Comparison of ENCODE assay signal across 10 mouse cellular contexts in genomic region chr1:191394126-191394525, GRCm38 (mm10). TPM values are rescaled to one million over a fixed set of nuclear protein-coding genes. Genes with fewer than 3 reads are reported as not detected.
DNase-seq lines count a peak whose midpoint lies in the region; ATAC-seq and TF ChIP-seq lines count a peak whose summit lies in the region.
"Had no signal": no experiment of that assay in that cellular context is flagged by ENCODE, and none has a peak within 500 bp of the region (broad histone marks: within the 10 kb centered on the region; RNA-seq: fewer than 3 reads in every experiment).

No protein-coding gene starts in this region.

- H3K4me2 ChIP-seq in forebrain, embryonic 12.5 days = 0 out of 2 replicates have a peak overlapping the region, but pooled peaks have one; percentile 8
- no peak overlapping the region; the same call in 1 of the 2 replicates for H3K4me2 ChIP-seq in forebrain, embryonic 13.5 days
- 0 out of 2 replicates have a peak overlapping the region, but pooled peaks have one; percentile 53 for H3K4me2 ChIP-seq in midbrain, postnatal 0 days (ENCODE audit: low read depth, low read length, poor library complexity, severe bottlenecking)
- no peak overlapping the region for H3K4me2 ChIP-seq in midbrain, embryonic 16.5 days (ENCODE audit: low read length)
- peak overlapping the region; percentile 30 for H3K4me2 ChIP-seq in limb, embryonic 13.5 days (replicated peaks)
- H3K4me2 ChIP-seq in stomach, embryonic 16.5 days (ENCODE audit: low read depth, low read length) = peak overlapping the region; percentile 62

- peaks cover 14% of the 10 kb centered on the region; the same call in 1 of the 2 replicates for H3K4me1 ChIP-seq in forebrain, embryonic 12.5 days
- peaks cover 20% of the 10 kb centered on the region for H3K4me1 ChIP-seq in forebrain, embryonic 13.5 days
- no peaks in the 10 kb centered on the region for H3K4me1 ChIP-seq in midbrain, postnatal 0 days (ENCODE audit: insufficient read depth, low read length)
- peaks cover 3% of the 10 kb centered on the region for H3K4me1 ChIP-seq in midbrain, embryonic 16.5 days (ENCODE audit: control insufficient read depth, insufficient read depth, low read length)
- peaks cover 18% of the 10 kb centered on the region; the same call in 1 of the 2 replicates for H3K4me1 ChIP-seq in limb, embryonic 13.5 days
- peaks cover 14% of the 10 kb centered on the region for H3K4me1 ChIP-seq in stomach, embryonic 16.5 days (ENCODE audit: control insufficient read depth, insufficient read depth, low read length)

- H3K27ac ChIP-seq in forebrain, embryonic 12.5 days = no peak overlapping the region
- no peak overlapping the region for H3K27ac ChIP-seq in forebrain, embryonic 13.5 days
- H3K27ac ChIP-seq in midbrain, postnatal 0 days (ENCODE audit: low read depth, low read length) = no peak overlapping the region
- no peak overlapping the region for H3K27ac ChIP-seq in midbrain, embryonic 16.5 days (ENCODE audit: low read length)
- H3K27ac ChIP-seq in limb, embryonic 13.5 days = no peak overlapping the region
- no peak overlapping the region for H3K27ac ChIP-seq in stomach, embryonic 16.5 days (ENCODE audit: low read length)

- no peaks in the 10 kb centered on the region for H3K27me3 ChIP-seq in forebrain, embryonic 12.5 days
- peaks cover 3% of the 10 kb centered on the region; the same call in 1 of the 2 replicates for H3K27me3 ChIP-seq in forebrain, embryonic 13.5 days
- no peaks in the 10 kb centered on the region for H3K27me3 ChIP-seq in midbrain, postnatal 0 days (ENCODE audit: insufficient read depth, low read length)
- peaks cover 3% of the 10 kb centered on the region; the same call in 1 of the 2 replicates for H3K27me3 ChIP-seq in midbrain, embryonic 16.5 days (ENCODE audit: control insufficient read depth, insufficient read depth, low read depth, low read length)
- no peaks in the 10 kb centered on the region for H3K27me3 ChIP-seq in limb, embryonic 13.5 days
- H3K27me3 ChIP-seq in stomach, embryonic 16.5 days (ENCODE audit: control insufficient read depth, insufficient read depth, low read length) = no peaks in the 10 kb centered on the region

- TF ChIP-seq CTCF in midbrain, postnatal 0 days (IDR thresholded peaks at IDR 0.05) = no peak

- no peak overlapping the region for H3K9ac ChIP-seq in forebrain, embryonic 12.5 days
- H3K9ac ChIP-seq in forebrain, embryonic 13.5 days = no peak overlapping the region
- H3K9ac ChIP-seq in midbrain, postnatal 0 days (replicated peaks; ENCODE audit: low read length, poor library complexity, severe bottlenecking) = no peak overlapping the region
- no peak overlapping the region for H3K9ac ChIP-seq in midbrain, embryonic 16.5 days (ENCODE audit: low read depth, low read length)
- H3K9ac ChIP-seq in limb, embryonic 13.5 days = no peak overlapping the region
- H3K9ac ChIP-seq in stomach, embryonic 16.5 days (ENCODE audit: low read length) = 0 out of 2 replicates have a peak overlapping the region, but pooled peaks have one; percentile 1

- H3K9me3 ChIP-seq in forebrain, embryonic 12.5 days = no peaks in the 10 kb centered on the region
- no peaks in the 10 kb centered on the region for H3K9me3 ChIP-seq in forebrain, embryonic 13.5 days (replicated peaks)
- no peaks in the 10 kb centered on the region for H3K9me3 ChIP-seq in midbrain, postnatal 0 days (ENCODE audit: low read length)
- no peaks in the 10 kb centered on the region for H3K9me3 ChIP-seq in midbrain, embryonic 16.5 days (replicated peaks; ENCODE audit: control insufficient read depth, low read length, poor library complexity, severe bottlenecking)
- H3K9me3 ChIP-seq in limb, embryonic 13.5 days = no peaks in the 10 kb centered on the region
- no peaks in the 10 kb centered on the region for H3K9me3 ChIP-seq in stomach, embryonic 16.5 days (replicated peaks; ENCODE audit: control insufficient read depth, low read length)

- DNase-seq in midbrain, postnatal 0 days (ENCODE audit: low spot score) = no peak
- no peak for DNase-seq in adrenal gland, postnatal 36 days
- no peak for DNase-seq in adrenal gland, postnatal 25 days
- DNase-seq: cerebellum, adult 11 months; retina, postnatal 1 day had no signal

- H3K4me3 ChIP-seq in forebrain, embryonic 12.5 days (replicated peaks) = no peak overlapping the region
- no peak overlapping the region for H3K4me3 ChIP-seq in forebrain, embryonic 13.5 days
- no peak overlapping the region for H3K4me3 ChIP-seq in midbrain, postnatal 0 days (ENCODE audit: low read depth, low read length)
- H3K4me3 ChIP-seq in midbrain, embryonic 16.5 days (ENCODE audit: low read depth, low read length) = no peak overlapping the region
- H3K4me3 ChIP-seq in limb, embryonic 13.5 days = no peak overlapping the region
- H3K4me3 ChIP-seq in stomach, embryonic 16.5 days (replicated peaks; ENCODE audit: low read length) = peak overlapping the region; percentile 25

- no peak for ATAC-seq in forebrain, embryonic 12.5 days (ENCODE audit: low FRiP score)
- ATAC-seq in forebrain, embryonic 13.5 days = no peak
- no peak for ATAC-seq in midbrain, postnatal 0 days (ENCODE audit: low FRiP score)
- ATAC-seq in midbrain, embryonic 16.5 days = no peak
- no peak for ATAC-seq in limb, embryonic 13.5 days (ENCODE audit: low FRiP score, low read depth)
- no peak for ATAC-seq in stomach, embryonic 16.5 days (ENCODE audit: insufficient read depth, low FRiP score)

- WGBS in forebrain, embryonic 12.5 days = 84% methylated on average over 2 of the region's 2 CpGs
- WGBS in forebrain, embryonic 13.5 days = 72% methylated on average over 2 of the region's 2 CpGs
- WGBS in midbrain, postnatal 0 days = 68% methylated on average over 2 of the region's 2 CpGs
- 68% methylated on average over 2 of the region's 2 CpGs for WGBS in midbrain, embryonic 16.5 days
- WGBS in limb, embryonic 13.5 days = 56% methylated on average over 2 of the region's 2 CpGs
- 48% methylated on average over 2 of the region's 2 CpGs for WGBS in stomach, embryonic 16.5 days

- no peaks in the 10 kb centered on the region for H3K36me3 ChIP-seq in forebrain, embryonic 12.5 days (replicated peaks)
- H3K36me3 ChIP-seq in forebrain, embryonic 13.5 days (ENCODE audit: poor library complexity, severe bottlenecking) = no peaks in the 10 kb centered on the region
- H3K36me3 ChIP-seq in midbrain, postnatal 0 days (ENCODE audit: insufficient read depth, low read length) = no peaks in the 10 kb centered on the region
- H3K36me3 ChIP-seq in midbrain, embryonic 16.5 days (ENCODE audit: control insufficient read depth, insufficient read depth, low read length) = no peaks in the 10 kb centered on the region
- no peaks in the 10 kb centered on the region for H3K36me3 ChIP-seq in limb, embryonic 13.5 days
- no peaks in the 10 kb centered on the region for H3K36me3 ChIP-seq in stomach, embryonic 16.5 days (ENCODE audit: control insufficient read depth, insufficient read depth, low read length)

RNA-seq across cellular contexts. Expression of gene Ppp2r5a, which starts 8.9 kb away (rescaled TPM):
- 9.0 and 12.2 TPM in 2 replicates for polyA plus RNA-seq in forebrain, embryonic 12.5 days (2016; fragmentation: Nextera tagmentation; extraction: Ambion mirVana)
- 6.5 and 7.4 TPM in 2 replicates for polyA plus RNA-seq in forebrain, embryonic 13.5 days (2015; fragmentation: Nextera tagmentation; extraction: Ambion mirVana)
- total RNA-seq in midbrain, postnatal 0 days (2014; rRNA removed) = 39.1 and 63.2 TPM in 2 replicates
- polyA plus RNA-seq in midbrain, postnatal 0 days (2015; fragmentation: Nextera tagmentation; extraction: Ambion mirVana) = 9.8 and 10.6 TPM in 2 replicates
- 6.5 and 6.6 TPM in 2 replicates for polyA plus RNA-seq in midbrain, embryonic 16.5 days (2015; fragmentation: Nextera tagmentation; extraction: Ambion mirVana)
- polyA plus RNA-seq in limb, embryonic 13.5 days (2015; fragmentation: Nextera tagmentation; extraction: Ambion mirVana) = 11.8 and 12.4 TPM in 2 replicates
- polyA plus RNA-seq in stomach, embryonic 16.5 days (2015; fragmentation: Nextera tagmentation; extraction: Ambion mirVana) = 13.9 and 14.7 TPM in 2 replicates
- 100 to 1,000 TPM; 192 to 197 TPM for total RNA-seq in adrenal gland, postnatal 36 days (2021)
- total RNA-seq in adrenal gland, postnatal 25 days (2021) = 162 and 192 TPM in 2 replicates

Comparison
In these comparisons a context has a peak if more than half of its experiments do, and no peak if none do; other contexts are left out.
1. H3K4me2 ChIP-seq: peak in forebrain, embryonic 12.5 days (single experiment), midbrain, postnatal 0 days (single experiment), limb, embryonic 13.5 days (single experiment) and stomach, embryonic 16.5 days (single experiment); none in forebrain, embryonic 13.5 days (single experiment) and midbrain, embryonic 16.5 days (single experiment).